Mouse (Mus musculus): ENCODE measurements around the gene Morn1.

DNA sequence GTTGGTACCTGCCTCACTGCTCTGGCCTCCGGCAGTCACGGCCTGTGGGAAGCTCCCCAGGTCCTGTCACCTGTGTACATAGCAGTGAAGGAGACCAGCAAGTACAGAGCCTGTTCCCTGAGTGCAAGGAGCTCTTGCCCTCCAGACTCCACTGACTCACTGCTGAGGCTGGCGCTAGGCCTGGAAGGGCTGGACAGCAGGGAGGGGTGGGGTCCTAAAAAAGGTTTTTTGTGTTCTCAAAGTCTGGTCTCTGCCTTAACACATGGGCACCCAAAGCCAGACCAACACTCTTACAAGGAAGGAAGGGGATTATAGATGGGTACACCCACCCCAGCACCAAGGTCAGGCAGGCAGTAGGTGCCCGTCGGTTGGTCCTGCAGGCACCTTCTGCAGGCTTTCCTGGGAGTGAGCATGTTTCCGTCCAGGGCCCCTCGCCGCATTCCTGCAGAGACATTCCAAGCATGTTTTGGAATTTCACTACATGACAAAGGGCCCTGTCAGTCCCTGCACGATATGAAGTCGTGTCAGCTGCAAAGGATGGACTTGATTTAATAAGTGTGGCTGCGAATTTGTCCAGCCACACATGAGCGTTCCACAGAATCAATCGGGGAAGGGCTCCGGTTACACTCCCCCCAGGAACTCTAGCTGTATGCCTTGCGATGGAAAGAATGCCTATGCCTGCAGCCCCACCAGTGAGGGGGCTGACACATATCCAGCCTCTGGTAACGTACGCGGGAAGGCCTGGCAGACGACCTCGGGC is 47.5 kb downstream of the Morn1 start:
- TF ChIP-seq CTCF (IDR thresholded peaks at IDR 0.05) (no peak), EP300 (IDR thresholded peaks at IDR 0.05) (peak; percentile 58; the same call in 1 of the 2 replicates)

Measured in lung, postnatal 0 days (tissue).